Mouse (Mus musculus): ENCODE results near the gene Spata5.

DNA sequence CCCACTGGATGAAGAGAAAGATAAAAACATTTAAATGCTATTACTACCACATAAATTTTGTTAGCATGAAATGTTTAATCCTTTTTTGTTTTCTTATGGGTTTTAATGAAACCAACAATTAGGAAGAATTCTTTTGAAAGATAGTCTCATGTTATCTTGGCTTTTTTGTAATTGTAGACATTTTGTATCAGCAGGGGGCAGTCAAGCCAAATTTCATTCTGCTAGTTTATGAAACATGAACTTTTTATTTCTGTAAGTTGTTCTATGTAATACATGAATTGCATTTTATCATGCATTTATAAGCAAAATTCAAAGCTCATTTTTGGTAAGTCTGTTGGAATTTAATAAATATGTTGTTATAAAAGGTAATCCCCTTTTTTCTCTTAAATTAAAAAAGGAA lies 52.8 kb downstream of the Spata5 start:
- no peak for TF ChIP-seq POLR2A (IDR thresholded peaks at IDR 0.05; ENCODE audit: borderline replicate concordance, low read depth, low read length)
- no peak for TF ChIP-seq CTCF (IDR thresholded peaks at IDR 0.05; ENCODE audit: low read depth, low read length)

Measured in bone marrow macrophage, adult 2 months (primary cell).